Mouse (Mus musculus) intestine, embryonic 14.5 days (tissue): ENCODE measurements around the gene Defb11. TPM values are rescaled to one million over a fixed set of nuclear protein-coding genes. Genes with fewer than 3 reads are reported as not detected.
"Not testable (repeated sequence)": the region's sequence is repeated elsewhere in the genome, so short reads cannot be mapped to it uniquely, and the experiment has no call there.

Experiments used
- ATAC-seq: fragments of 200-750 bp; cut with Nextera tagmentation; replicated peaks from 2 replicates; pipeline ENCODE4 v1.8.0; 2017; ENCODE audit warnings: low read depth, moderate number of reproducible peaks, moderate TSS enrichment, moderate library complexity; ENCODE audit not compliant: low FRiP score, low TSS enrichment
- DNase-seq: peaks from one replicate; pipeline ENCODE4 v3.0.0-alpha.2; 2018; ENCODE audit warnings: low spot score
- H3K27ac ChIP-seq: fragments of 300-500 bp; sonication (generic); 2 replicates; pipeline ENCODE4 v1.5.1; 2014; ENCODE audit warnings: low read depth, mild to moderate bottlenecking, control low read depth
- H3K27me3 ChIP-seq: fragments of 300-500 bp; sonication (generic); replicated peaks from 2 replicates; pipeline ENCODE4 v1.6.1; 2014; ENCODE audit warnings: low read length, control low read depth; ENCODE audit not compliant: control insufficient read depth, insufficient read depth
- H3K36me3 ChIP-seq: fragments of 300-500 bp; sonication (generic); 2 replicates; pipeline ENCODE4 v1.6.1; 2014; ENCODE audit warnings: low read length, control low read depth; ENCODE audit not compliant: control insufficient read depth, insufficient read depth
- H3K4me1 ChIP-seq: fragments of 300-500 bp; sonication (generic); replicated peaks from 2 replicates; pipeline ENCODE4 v1.6.1; 2014; ENCODE audit warnings: low read length, control low read depth, mixed read lengths; ENCODE audit not compliant: control insufficient read depth, insufficient read depth
- H3K4me2 ChIP-seq: fragments of 300-500 bp; sonication (generic); 2 replicates; pipeline ENCODE4 v1.6.1; 2014; ENCODE audit warnings: low read length
- H3K4me3 ChIP-seq: fragments of 300-500 bp; sonication (generic); 2 replicates; pipeline ENCODE4 v1.5.1; 2014; ENCODE audit warnings: low read depth, low read length, control low read depth, mixed read lengths
- H3K9ac ChIP-seq: fragments of 300-500 bp; sonication (generic); 2 replicates; pipeline ENCODE4 v1.6.1; 2014; ENCODE audit warnings: mild to moderate bottlenecking, low read length
- H3K9me3 ChIP-seq: fragments of 300-500 bp; sonication (generic); 2 replicates; pipeline ENCODE4 v1.6.1; 2016; ENCODE audit warnings: low read length, control low read depth; ENCODE audit not compliant: control insufficient read depth
- WGBS: fragments of 180-500 bp; shearing (Covaris S2); extraction: QIAGEN DNeasy Blood & Tissue Kit; methylation state at CpG from one replicate; pipeline ENCODE4 v1.1.7; 2014; 5-methylcytosine and 5-hydroxymethylcytosine counted together
- polyA plus RNA-seq: library from polyadenylated mRNA; unstranded; fragments of >200 nt; fragmentation: Nextera tagmentation; extraction: Ambion mirVana; gene quantifications from 2 replicates; pipeline ENCODE4 v1.2.1, GENCODE M21; 2014

The Defb11 gene
- polyA plus RNA-seq, 1 experiment from 2014 or later, result not detected

GRCm38 (mm10) chr8:21911931-21912330, 5.7 kb upstream of the Defb11 start:
- Histone ChIP-seq H3K4me2 (no peak overlapping the region), H3K4me1 (no peaks in the 10 kb centered on the region), H3K9ac (no peak overlapping the region), H3K9me3 (no peaks in the 10 kb centered on the region), H3K27ac (no peak overlapping the region), H3K36me3 (no peaks in the 10 kb centered on the region), H3K4me3 (no peak overlapping the region), H3K27me3 (no peaks in the 10 kb centered on the region)
- DNase-seq (no peak), ATAC-seq (no peak)
- WGBS, result 20% methylated on average over 1 of the region's 1 CpGs

DNA sequence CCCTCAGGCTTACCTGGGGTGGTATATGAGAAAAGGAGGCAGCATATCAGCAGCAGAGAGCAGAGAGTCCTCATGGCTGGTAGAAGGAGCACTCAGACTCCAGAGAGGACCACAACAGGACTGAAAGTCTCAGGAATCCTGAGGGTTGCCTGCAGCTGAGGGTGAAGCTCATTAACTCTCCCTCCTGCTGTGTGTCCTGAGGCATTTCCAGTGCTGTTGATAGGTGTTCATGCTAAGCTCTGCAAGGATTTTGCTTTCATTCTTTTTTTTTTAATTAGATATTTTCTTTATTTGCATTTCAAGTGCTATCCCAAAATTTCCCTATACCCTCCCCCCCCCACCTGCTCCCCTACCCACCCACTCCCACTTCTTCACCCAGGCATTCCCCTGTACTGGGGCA, 20.9 kb downstream of the Defb11 start, which contains the start of gene Defb9:
TSS of gene Defb9 (minus strand) at position 101 of the 400 bp plus-strand sequence.
- H3K4me3 ChIP-seq, H3K4me1 ChIP-seq, DNase-seq, H3K27me3 ChIP-seq, H3K36me3 ChIP-seq, H3K27ac ChIP-seq, H3K9me3 ChIP-seq, ATAC-seq, H3K4me2 ChIP-seq, H3K9ac ChIP-seq: not testable (repeated sequence)

DNA sequence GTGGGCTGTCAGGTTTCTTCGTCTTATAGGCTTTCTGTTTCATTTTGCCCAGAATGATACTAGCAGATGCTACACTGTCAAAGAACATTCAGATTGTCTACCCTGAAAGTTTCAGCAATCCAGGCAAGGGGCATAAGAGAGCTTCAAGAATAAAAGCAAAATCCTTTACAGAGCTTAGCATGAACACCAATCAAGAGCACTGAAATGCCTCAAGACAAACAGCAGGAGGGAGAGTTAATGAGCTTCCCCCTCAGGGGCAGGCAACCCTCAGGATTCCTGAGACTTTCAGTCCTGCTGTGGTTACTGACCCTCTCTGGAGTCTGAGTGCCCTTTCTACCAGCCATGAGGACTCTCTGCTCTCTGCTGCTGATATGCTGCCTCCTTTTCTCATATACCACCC, 47.6 kb downstream of the Defb11 start, which contains the start of gene Defb10:
TSS of gene Defb10 (plus strand) at position 316 of the 400 bp plus-strand sequence.
- not testable (repeated sequence) for H3K36me3 ChIP-seq, H3K4me1 ChIP-seq, DNase-seq, H3K27me3 ChIP-seq, H3K4me3 ChIP-seq, H3K9ac ChIP-seq, H3K27ac ChIP-seq, ATAC-seq, H3K9me3 ChIP-seq, H3K4me2 ChIP-seq
- WGBS, result 49% methylated on average over 1 of the region's 1 CpGs

Other genes with a start within 250 kb of the Defb11 start
- not detected in 2 replicates for gene Defa34, start 240.6 kb downstream of the Defb11 start, polyA plus RNA-seq
- gene AY761184, start 202.8 kb downstream of the Defb11 start, polyA plus RNA-seq, result not detected in 2 replicates
- gene Defa24, start 171.9 kb downstream of the Defb11 start, polyA plus RNA-seq, result 17.4 and 19.0 TPM in 2 replicates
- gene Defb50, start 82.9 kb downstream of the Defb11 start, polyA plus RNA-seq, result not detected in 2 replicates
- gene Defb2, start 66.5 kb downstream of the Defb11 start, polyA plus RNA-seq, result not detected in 2 replicates
- gene Defb10, start 47.5 kb downstream of the Defb11 start, polyA plus RNA-seq, result not detected in 2 replicates
- gene Defb9, start 21.0 kb downstream of the Defb11 start, polyA plus RNA-seq, result not detected in 2 replicates
- gene Defb15, start 26.3 kb upstream of the Defb11 start, polyA plus RNA-seq, result not detected in 2 replicates
- gene Defb35, start 31.9 kb upstream of the Defb11 start, polyA plus RNA-seq, result not detected in 2 replicates
- not detected in 2 replicates for gene Defb13, start 40.4 kb upstream of the Defb11 start, polyA plus RNA-seq
- not detected in 2 replicates for gene Fam90a1a, start 52.3 kb upstream of the Defb11 start, polyA plus RNA-seq
- not detected in 2 replicates for gene Ccdc70, start 63.4 kb upstream of the Defb11 start, polyA plus RNA-seq
- 3.9 and 4.1 TPM in 2 replicates for gene Atp7b, start 153.9 kb upstream of the Defb11 start, polyA plus RNA-seq
- gene Alg11, start 154.3 kb upstream of the Defb11 start, polyA plus RNA-seq, result 30.2 and 30.6 TPM in 2 replicates
- 0.12 and 0.24 TPM in 2 replicates for gene Nek5, start 218.6 kb upstream of the Defb11 start, polyA plus RNA-seq